Mouse (Mus musculus) forebrain, embryonic 14.5 days (tissue): Measurements from ENCODE around the gene Ep400. TPM values are rescaled to one million over a fixed set of nuclear protein-coding genes. Genes with fewer than 3 reads are reported as not detected.
"Not testable (repeated sequence)": the region's sequence is repeated elsewhere in the genome, so short reads cannot be mapped to it uniquely, and the experiment has no call there.

ENCODE experiments used
- ATAC-seq: fragments of 200-750 bp; cut with Nextera tagmentation; 2 replicates; pipeline ENCODE4 v1.8.0; 2017; ENCODE audit warnings: mild to moderate bottlenecking, moderate library complexity
- DNase-seq: peaks from one replicate; pipeline ENCODE4 v3.0.0-alpha.2; 2015; ENCODE audit warnings: low spot score
- H3K27ac ChIP-seq: fragments of 300-500 bp; sonication (generic); 2 replicates; pipeline ENCODE4 v1.5.1; 2014; ENCODE audit warnings: low read depth, mild to moderate bottlenecking, control low read depth, low read length, moderate library complexity
- H3K27me3 ChIP-seq: fragments of 300-500 bp; sonication (generic); replicated peaks from 2 replicates; pipeline ENCODE4 v1.6.1; 2014; ENCODE audit warnings: low read length, control low read depth, mixed read lengths; ENCODE audit not compliant: control insufficient read depth, insufficient read depth
- H3K36me3 ChIP-seq: fragments of 300-500 bp; sonication (generic); 2 replicates; pipeline ENCODE4 v1.6.1; 2014; ENCODE audit warnings: low read length, control low read depth; ENCODE audit not compliant: control insufficient read depth, insufficient read depth
- H3K4me1 ChIP-seq: fragments of 300-500 bp; sonication (generic); 2 replicates; pipeline ENCODE4 v1.6.1; 2014; ENCODE audit warnings: antibody characterized with exemption, low read length, control low read depth; ENCODE audit not compliant: control insufficient read depth, insufficient read depth
- H3K4me2 ChIP-seq: fragments of 300-500 bp; sonication (generic); 2 replicates; pipeline ENCODE4 v1.6.1; 2014; ENCODE audit warnings: mild to moderate bottlenecking, control low read depth, low read length
- H3K4me3 ChIP-seq: fragments of 300-500 bp; sonication (generic); 2 replicates; pipeline ENCODE4 v1.5.1; 2014; ENCODE audit warnings: low read depth, low read length, control low read depth
- H3K9ac ChIP-seq: fragments of 300-500 bp; sonication (generic); 2 replicates; pipeline ENCODE4 v1.6.1; 2014; ENCODE audit warnings: mild to moderate bottlenecking, low read length, control low read depth, moderate library complexity
- H3K9me3 ChIP-seq: fragments of 300-500 bp; sonication (generic); replicated peaks from 2 replicates; pipeline ENCODE4 v1.6.1; 2016; ENCODE audit warnings: low read length, control low read depth, mixed read lengths; ENCODE audit not compliant: control insufficient read depth
- WGBS: fragments of 180-500 bp; shearing (Covaris S2); extraction: QIAGEN DNeasy Blood & Tissue Kit; methylation state at CpG from one replicate; pipeline ENCODE4 v1.1.7; 2014; 5-methylcytosine and 5-hydroxymethylcytosine counted together
- polyA plus RNA-seq: library from polyadenylated mRNA; unstranded; fragments of >200 nt; fragmentation: Nextera tagmentation; extraction: Ambion mirVana; gene quantifications from 2 replicates; pipeline ENCODE4 v1.2.1, GENCODE M21; 2014

Gene Ep400
- polyA plus RNA-seq, 1 experiment from 2014 or later, result 25.8 TPM

- Histone ChIP-seq H3K4me2 (no peak overlapping the region), H3K9me3 (no peaks in the 10 kb centered on the region), H3K4me1 (peaks cover 4% of the 10 kb centered on the region), H3K9ac (no peak overlapping the region), H3K36me3 (peaks cover 19% of the 10 kb centered on the region), H3K4me3 (no peak overlapping the region), H3K27ac (no peak overlapping the region), H3K27me3 (no peaks in the 10 kb centered on the region)
- ATAC-seq (no peak), DNase-seq (no peak)
- 86% methylated on average over 7 of the region's 7 CpGs for WGBS
These were observed 11.2 kb upstream of the Ep400 start for GRCm38 (mm10) chr5:110781529-110782238.

- no peaks in the 10 kb centered on the region for H3K27me3 ChIP-seq
- H3K27ac ChIP-seq, result no peak overlapping the region
- H3K4me3 ChIP-seq, result peak overlapping the region; percentile 74
- H3K9me3 ChIP-seq, result no peaks in the 10 kb centered on the region
- peaks cover 4% of the 10 kb centered on the region for H3K4me1 ChIP-seq
- peak overlapping the region; percentile 92 for H3K4me2 ChIP-seq
- peaks cover 17% of the 10 kb centered on the region for H3K36me3 ChIP-seq
- DNase-seq, result peak; percentile 18
- H3K9ac ChIP-seq, result peak overlapping the region; percentile 77
- peak; percentile 14 for ATAC-seq
- 55% methylated on average over 10 of the region's 10 CpGs for WGBS
These were observed 10.4 kb upstream of the Ep400 start for GRCm38 (mm10) chr5:110780761-110781528.

DNA sequence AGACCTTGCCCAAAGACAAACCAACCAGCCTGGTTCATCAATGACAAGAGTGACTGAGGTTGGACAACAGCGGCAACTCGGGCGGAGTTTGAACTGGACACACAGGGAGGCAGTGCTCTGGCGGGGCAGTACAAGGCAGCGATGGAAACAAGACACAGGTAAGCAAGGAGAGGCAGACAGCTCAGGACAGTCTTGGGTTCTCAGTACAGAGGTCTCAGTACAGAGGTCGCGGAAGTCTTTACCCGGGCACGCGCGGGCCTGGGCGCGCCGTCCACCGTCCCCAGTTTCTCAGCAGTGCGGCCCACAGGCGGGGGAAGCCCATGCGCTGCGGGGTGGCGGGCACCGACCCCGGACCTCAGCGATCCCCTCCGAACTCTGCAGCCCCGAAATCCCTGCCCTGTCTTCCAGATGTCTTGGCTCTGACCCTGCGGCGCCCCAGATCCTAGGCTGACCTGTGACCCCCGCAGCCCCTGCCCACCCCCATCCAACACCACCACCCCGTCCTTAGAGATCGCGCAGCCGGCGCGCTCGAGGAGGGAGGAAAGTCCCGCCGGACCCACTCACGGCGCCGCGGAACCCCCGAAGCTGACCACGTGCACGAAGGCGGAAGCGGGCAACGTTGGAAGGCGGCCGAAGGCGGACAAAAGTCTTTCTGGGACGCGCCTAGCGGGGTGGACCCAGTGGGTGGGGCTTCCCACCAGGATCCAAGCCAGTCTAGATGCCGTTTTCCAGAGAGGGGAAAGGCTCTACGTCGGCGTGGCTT lies 9.7 kb upstream of the Ep400 start, which contains the start of gene Pus1:
TSS of gene Pus1 (minus strand) at position 662 of the 763 bp plus-strand sequence.
- under 1% methylated on average over 55 of the region's 57 CpGs for WGBS

GRCm38 (mm10) chr5:110779276-110779997 lies 8.9 kb upstream of the Ep400 start:
- H3K36me3 ChIP-seq, result peaks cover 19% of the 10 kb centered on the region
- H3K27ac ChIP-seq, result no peak overlapping the region
- H3K4me2 ChIP-seq, result peak overlapping the region; percentile 92
- peaks cover 4% of the 10 kb centered on the region for H3K4me1 ChIP-seq
- 23% methylated on average over 15 of the region's 15 CpGs for WGBS
- peak overlapping the region; percentile 74 for H3K4me3 ChIP-seq
- ATAC-seq, result no peak
- DNase-seq, result no peak
- no peaks in the 10 kb centered on the region for H3K27me3 ChIP-seq
- peak overlapping the region; percentile 77 for H3K9ac ChIP-seq
- H3K9me3 ChIP-seq, result no peaks in the 10 kb centered on the region

More for the DNA sequence above, 9.7 kb upstream of the Ep400 start, which contains the start of gene Pus1:
- Histone ChIP-seq H3K4me3 (peak within 1 kb of the TSS; percentile 74), H3K36me3 (peaks cover 16% of the 10 kb centered on the region), H3K27ac (no peak within 1 kb of the TSS), H3K27me3 (no peaks in the 10 kb centered on the region), H3K4me2 (peak within 1 kb of the TSS; percentile 92), H3K9ac (peak within 1 kb of the TSS; percentile 77), H3K4me1 (peaks cover 4% of the 10 kb centered on the region), H3K9me3 (no peaks in the 10 kb centered on the region)
- ATAC-seq (peak; percentile 88), DNase-seq (peak; percentile 93)

GRCm38 (mm10) chr5:110778263-110778662 lies 7.7 kb upstream of the Ep400 start:
- H3K9me3 ChIP-seq, result no peaks in the 10 kb centered on the region
- peaks cover 4% of the 10 kb centered on the region for H3K4me1 ChIP-seq
- H3K4me3 ChIP-seq, result no peak overlapping the region
- H3K27ac ChIP-seq, result no peak overlapping the region
- ATAC-seq, result no peak
- WGBS, result 89% methylated on average over 12 of the region's 12 CpGs
- peaks cover 29% of the 10 kb centered on the region for H3K36me3 ChIP-seq
- no peak overlapping the region for H3K4me2 ChIP-seq
- H3K9ac ChIP-seq, result no peak overlapping the region
- no peak for DNase-seq
- no peaks in the 10 kb centered on the region for H3K27me3 ChIP-seq

GRCm38 (mm10) chr5:110776141-110776540 lies 5.6 kb upstream of the Ep400 start:
- no peaks in the 10 kb centered on the region for H3K27me3 ChIP-seq
- no peak overlapping the region for H3K27ac ChIP-seq
- H3K9me3 ChIP-seq, result no peaks in the 10 kb centered on the region
- 90% methylated on average over 2 of the region's 2 CpGs for WGBS
- peaks cover 38% of the 10 kb centered on the region for H3K36me3 ChIP-seq
- H3K9ac ChIP-seq, result no peak overlapping the region
- ATAC-seq (no peak), DNase-seq (no peak)
- H3K4me2 ChIP-seq, result no peak overlapping the region
- H3K4me3 ChIP-seq, result no peak overlapping the region
- H3K4me1 ChIP-seq, result peaks cover 4% of the 10 kb centered on the region

GRCm38 (mm10) chr5:110774511-110774910 lies 4.0 kb upstream of the Ep400 start:
- Histone ChIP-seq H3K27me3 (no peaks in the 10 kb centered on the region), H3K9ac (no peak overlapping the region), H3K27ac (no peak overlapping the region), H3K4me3 (no peak overlapping the region), H3K9me3 (no peaks in the 10 kb centered on the region), H3K4me1 (no peaks in the 10 kb centered on the region; the same call in 1 of the 2 replicates), H3K36me3 (peaks cover 38% of the 10 kb centered on the region), H3K4me2 (no peak overlapping the region)
- 95% methylated on average over 11 of the region's 11 CpGs for WGBS
- no peak for DNase-seq
- no peak for ATAC-seq

GRCm38 (mm10) chr5:110772945-110773344 lies 2.4 kb upstream of the Ep400 start:
- H3K9ac ChIP-seq, H3K9me3 ChIP-seq, H3K27ac ChIP-seq, H3K4me3 ChIP-seq, H3K27me3 ChIP-seq, H3K4me1 ChIP-seq, DNase-seq, ATAC-seq, H3K4me2 ChIP-seq: not testable (repeated sequence)
- H3K36me3 ChIP-seq, result peaks cover 38% of the 10 kb centered on the region
- 94% methylated on average over 10 of the region's 10 CpGs for WGBS
